Mouse (Mus musculus) G1E (cell line): ENCODE measurements around the gene Uxt. TPM values are rescaled to one million over a fixed set of nuclear protein-coding genes. Genes with fewer than 3 reads are reported as not detected.

Experiments used
- ATAC-seq: 2 replicates; pipeline ENCODE4 v1.8.0; 2016; ENCODE audit warnings: mild to moderate bottlenecking; ENCODE audit not compliant: insufficient number of reproducible peaks, poor library complexity, low FRiP score, severe bottlenecking; ENCODE audit errors: extremely low read depth
- DNase-seq: peaks from one replicate; pipeline ENCODE4 v3.0.0; 2012; ENCODE audit warnings: low spot score
- H3K27me3 ChIP-seq: 2 replicates; pipeline ENCODE4 v1.6.1; 2012; ENCODE audit warnings: mild to moderate bottlenecking, low read length, inconsistent platforms; ENCODE audit not compliant: insufficient read depth
- H3K36me3 ChIP-seq: replicated peaks from 2 replicates; pipeline ENCODE3; 2012; ENCODE audit warnings: mild to moderate bottlenecking, inconsistent platforms
- H3K4me1 ChIP-seq: 2 replicates; pipeline ENCODE4 v1.6.1; 2012; ENCODE audit warnings: low read depth, low read length, inconsistent platforms, mixed read lengths; ENCODE audit not compliant: insufficient read depth
- H3K4me3 ChIP-seq: 2 replicates; pipeline ENCODE4 v1.5.1; 2012; ENCODE audit warnings: low read depth, mild to moderate bottlenecking, inconsistent platforms, low read length, moderate library complexity, mixed read lengths
- H3K9me3 ChIP-seq: replicated peaks from 2 replicates; pipeline ENCODE4 v1.6.1; 2012; ENCODE audit warnings: inconsistent platforms
- CTCF ChIP-seq: IDR thresholded peaks from 2 replicates; pipeline ENCODE4 v1.5.1; 2012; ENCODE audit warnings: low read depth, low read length, inconsistent platforms, mixed read lengths
- GATA1 ChIP-seq: IDR thresholded peaks from 2 replicates; pipeline ENCODE4 v1.6.1; 2012; ENCODE audit warnings: borderline replicate concordance, low read length, inconsistent platforms, mixed read lengths
- GATA2 ChIP-seq: IDR thresholded peaks from 2 replicates; pipeline ENCODE4 v1.6.1; 2012; ENCODE audit warnings: low read depth, low read length, inconsistent platforms, borderline replicate concordance
- POLR2AphosphoS5 ChIP-seq: IDR thresholded peaks from 2 replicates; pipeline ENCODE4 v1.6.1; 2012; ENCODE audit warnings: low read depth, low read length, inconsistent platforms; ENCODE audit not compliant: insufficient replicate concordance
- TAL1 ChIP-seq: conservative IDR thresholded peaks from 2 replicates; pipeline ENCODE4 v1.6.1; 2012; ENCODE audit warnings: low read depth, low read length, inconsistent platforms, mixed read lengths
- polyA plus RNA-seq: library from polyadenylated mRNA; stranded (reverse); fragments of >175 nt; gene quantifications from 2 replicates; pipeline ENCODE4 v1.2.3, GENCODE M21; 2012
- total RNA-seq, 2 experiments: library from RNA; stranded (forward) in 1 of 2; stranded (reverse) in 1 of 2; fragments of 200-1000 nt in 1 of 2; fragments of >200 nt in 1 of 2; fragmentation: Nextera tagmentation in 1 of 2; gene quantifications; 2 replicates each; pipeline ENCODE4 v1.2.3; 2014 to 2017

Uxt gene
- total RNA-seq (2014; fragmentation: Nextera tagmentation) (24.0 and 27.2 TPM in 2 replicates), total RNA-seq (2017) (33.3 and 36.4 TPM in 2 replicates), polyA plus RNA-seq (8.2 and 19.0 TPM in 2 replicates)

DNA sequence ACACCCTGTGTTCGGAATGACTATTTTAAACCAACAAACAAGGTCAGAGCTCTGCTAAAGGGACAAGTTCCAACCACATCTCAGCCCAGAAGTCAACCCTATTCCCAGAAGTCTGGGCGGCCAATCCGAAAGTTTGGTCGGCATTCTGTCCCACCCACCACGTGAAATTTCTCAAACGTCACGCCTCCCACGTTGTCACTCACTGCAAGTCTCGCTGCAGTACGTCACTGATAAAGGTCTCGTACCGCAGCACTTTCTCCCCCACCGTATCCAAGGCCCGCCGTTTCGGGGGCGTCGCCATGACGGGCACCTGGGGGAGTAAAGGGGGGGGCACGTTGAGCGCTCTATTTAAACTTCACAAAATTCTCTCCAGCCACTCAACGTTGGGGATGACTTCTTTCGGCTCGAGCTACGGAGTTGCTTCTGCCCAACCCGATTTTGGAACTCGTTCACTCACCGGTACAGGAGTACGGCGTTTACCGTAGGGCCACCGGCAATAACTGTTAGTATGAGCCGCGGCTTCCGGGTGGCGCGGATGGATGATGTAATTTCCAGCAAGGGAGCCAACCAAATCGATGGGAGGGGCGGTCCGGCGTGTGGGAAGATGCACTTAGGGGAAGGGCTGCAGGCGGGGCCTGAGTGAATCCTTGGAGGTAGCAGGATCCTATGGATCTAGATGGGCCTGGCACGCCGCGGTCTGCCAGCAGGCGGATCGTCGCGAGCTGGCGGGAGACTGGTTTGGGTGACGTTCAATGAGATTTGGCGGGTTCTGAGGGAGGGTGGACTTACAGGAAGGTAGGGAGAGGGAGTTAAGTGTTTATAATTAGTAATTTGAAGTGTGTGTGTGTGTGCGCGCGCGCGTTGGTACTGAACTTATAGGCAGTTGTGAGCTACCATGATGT is at the start of gene Uxt:
Uxt (minus strand) TSS at position 541 of the 902 bp plus-strand sequence.
- no peak for TF ChIP-seq TAL1
- no peak for TF ChIP-seq GATA1
- no peak for TF ChIP-seq CTCF
- TF ChIP-seq POLR2AphosphoS5: no peak
- TF ChIP-seq GATA2: no peak
- Histone ChIP-seq H3K9me3 (no peaks in the 10 kb centered on the region), H3K27me3 (no peaks in the 10 kb centered on the region), H3K4me3 (peak within 1 kb of the TSS; percentile 70), H3K4me1 (no peaks in the 10 kb centered on the region), H3K36me3 (peaks cover 27% of the 10 kb centered on the region)
- DNase-seq: peak; percentile 76
- ATAC-seq: peak; percentile 90

DNA sequence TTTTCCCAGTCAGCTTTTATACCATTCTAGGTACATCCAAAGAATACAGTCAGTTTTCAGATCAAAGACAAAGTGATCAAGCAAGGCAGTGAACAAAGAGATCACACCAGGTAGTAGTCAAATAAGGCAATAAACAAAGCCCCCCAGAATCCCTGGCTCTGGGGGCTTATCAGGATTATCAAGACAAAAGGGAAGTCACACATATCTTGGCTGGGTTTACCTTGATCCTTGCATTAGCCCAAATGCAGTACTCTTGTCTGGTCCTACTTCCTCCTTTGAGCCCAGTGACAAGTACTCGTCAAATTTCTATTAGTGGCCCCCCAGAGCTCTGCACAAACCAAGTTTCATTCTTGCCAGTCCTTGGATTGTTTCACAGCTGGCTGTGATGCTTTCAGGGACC is 19.1 kb upstream of the Uxt start:
- DNase-seq (no peak), ATAC-seq (no peak)
- no peaks in the 10 kb centered on the region for H3K4me1 ChIP-seq
- no peaks in the 10 kb centered on the region for H3K27me3 ChIP-seq
- peaks cover 17% of the 10 kb centered on the region for H3K36me3 ChIP-seq
- no peak for TF ChIP-seq GATA1
- TF ChIP-seq POLR2AphosphoS5: no peak
- TF ChIP-seq TAL1: no peak
- no peak for TF ChIP-seq CTCF
- no peak for TF ChIP-seq GATA2
- no peak overlapping the region for H3K4me3 ChIP-seq
- no peaks in the 10 kb centered on the region for H3K9me3 ChIP-seq

DNA sequence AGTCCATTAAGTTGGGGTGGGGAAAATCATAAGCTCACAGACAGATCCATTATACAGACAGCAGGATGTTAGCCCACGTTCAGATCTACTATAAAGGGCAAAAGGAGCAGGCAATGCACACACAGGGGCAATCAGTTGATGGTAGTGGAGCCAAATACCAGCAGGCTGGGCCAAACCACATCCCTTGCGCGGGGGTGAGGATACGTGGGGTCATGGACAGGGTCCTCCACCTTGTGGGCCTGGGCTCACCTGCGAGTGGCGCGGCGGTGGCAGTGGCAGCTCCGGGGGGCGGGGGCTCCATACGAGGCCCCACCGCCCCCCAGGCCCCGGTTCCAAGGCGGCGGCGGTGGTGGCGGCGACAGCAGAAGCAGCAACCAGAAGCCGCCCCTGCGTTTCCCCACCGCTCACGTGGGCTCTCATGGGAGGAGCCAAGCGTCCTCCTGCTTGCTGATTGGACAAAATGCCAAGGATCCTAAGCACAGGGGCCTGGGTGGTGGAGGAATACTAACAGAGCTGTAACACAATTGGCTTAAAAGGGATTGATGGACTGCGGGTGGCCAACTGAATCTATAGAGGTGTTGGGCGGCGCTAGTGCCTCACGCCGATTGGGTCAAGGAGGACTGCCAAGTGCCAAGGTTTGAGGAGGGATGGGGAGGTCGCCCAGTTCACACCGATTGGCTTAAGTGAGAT is 11.5 kb downstream of the Uxt start, which contains the start of gene Elk1:
Elk1 (minus strand) TSS at position 418 of the 690 bp plus-strand sequence.
- Histone ChIP-seq H3K27me3 (no peaks in the 10 kb centered on the region), H3K36me3 (peaks cover 20% of the 10 kb centered on the region), H3K4me1 (peaks cover 13% of the 10 kb centered on the region), H3K9me3 (no peaks in the 10 kb centered on the region), H3K4me3 (peak within 1 kb of the TSS; percentile 77)
- peak; percentile 97 for ATAC-seq
- DNase-seq: peak; percentile 81
- TF ChIP-seq GATA1 (no peak), CTCF (no peak), TAL1 (no peak), GATA2 (no peak), POLR2AphosphoS5 (no peak)

DNA sequence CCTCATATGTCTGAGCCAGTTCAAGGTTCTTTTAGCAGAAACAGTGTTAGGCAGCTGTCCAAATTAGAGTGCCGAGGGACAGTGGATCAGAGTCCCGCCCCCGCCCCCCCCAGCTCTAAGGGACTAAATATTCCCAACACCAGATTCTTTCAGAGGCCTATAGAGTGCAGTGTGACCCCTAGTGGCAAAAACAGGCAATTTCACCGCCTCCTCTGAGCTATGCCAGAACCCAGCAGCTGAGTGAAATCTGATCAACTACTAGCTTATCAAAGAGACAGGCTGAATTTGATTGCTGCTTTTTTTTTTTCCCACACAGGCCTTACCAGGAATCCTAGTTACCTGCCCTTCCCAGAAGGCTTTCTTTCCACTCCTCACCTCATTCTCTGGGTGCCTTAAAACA is 15.8 kb downstream of the Uxt start:
- TF ChIP-seq GATA2 (no peak), TAL1 (no peak), GATA1 (no peak), CTCF (peak; percentile 25; the same call in 1 of the 2 replicates), POLR2AphosphoS5 (no peak)
- Histone ChIP-seq H3K36me3 (peaks cover 6% of the 10 kb centered on the region), H3K4me1 (peaks cover 12% of the 10 kb centered on the region), H3K9me3 (no peaks in the 10 kb centered on the region), H3K27me3 (no peaks in the 10 kb centered on the region), H3K4me3 (no peak overlapping the region)
- DNase-seq: peak; percentile 2
- no peak for ATAC-seq

DNA sequence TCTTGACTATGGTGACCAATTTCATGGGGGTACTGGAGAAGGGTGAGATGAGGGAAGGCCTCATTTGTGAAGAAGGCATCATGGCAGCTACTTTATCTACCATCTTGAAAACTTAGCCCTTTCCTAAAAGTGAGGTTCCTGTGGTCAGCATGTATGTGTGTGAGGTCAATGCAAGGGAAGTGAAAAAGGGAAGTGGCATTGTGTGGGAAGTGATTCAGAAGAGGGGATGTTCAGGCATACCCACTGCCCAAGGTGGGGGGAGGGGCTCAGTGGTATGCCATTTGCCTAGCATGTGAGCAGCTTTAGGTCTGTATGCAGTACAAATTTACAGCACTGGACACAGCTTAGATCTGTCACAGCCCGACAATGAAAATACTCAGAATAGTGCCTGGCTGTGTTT is 29.9 kb downstream of the Uxt start:
- TF ChIP-seq TAL1 (no peak), POLR2AphosphoS5 (no peak), GATA1 (no peak), GATA2 (no peak), CTCF (no peak)
- H3K36me3 ChIP-seq: peaks cover 55% of the 10 kb centered on the region
- no peak for DNase-seq
- no peak overlapping the region for H3K4me3 ChIP-seq
- no peaks in the 10 kb centered on the region for H3K27me3 ChIP-seq
- ATAC-seq: peak; percentile 49
- no peaks in the 10 kb centered on the region for H3K9me3 ChIP-seq
- H3K4me1 ChIP-seq: peaks cover 14% of the 10 kb centered on the region

DNA sequence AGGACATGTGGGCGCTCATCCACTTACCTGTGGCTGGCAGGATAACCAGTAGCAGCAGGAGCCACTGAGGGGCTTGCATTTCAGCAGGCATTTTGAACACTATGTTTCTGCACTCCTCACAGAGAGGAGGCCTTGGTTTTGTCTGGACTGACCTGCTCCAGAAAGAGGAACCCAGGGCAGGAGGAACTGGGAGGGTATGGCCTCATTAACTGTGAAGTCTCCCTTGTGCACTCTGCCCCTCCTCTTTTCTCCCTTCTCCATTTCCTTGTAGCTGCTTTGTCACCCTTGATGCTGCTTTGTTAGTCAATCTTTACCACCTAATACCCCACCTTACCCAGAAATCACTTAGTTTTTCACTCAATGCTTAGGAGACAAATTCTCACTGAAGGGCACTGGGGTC is 30.5 kb downstream of the Uxt start, which contains the start of gene Cfp:
Cfp (minus strand) TSS at position 192 of the 400 bp plus-strand sequence.
- TF ChIP-seq CTCF: no peak
- TF ChIP-seq TAL1: no peak
- no peak for TF ChIP-seq GATA2
- no peak for TF ChIP-seq POLR2AphosphoS5
- no peak for TF ChIP-seq GATA1
- ATAC-seq (peak; percentile 60; the same call in 1 of the 2 replicates), DNase-seq (peak; percentile 14)
- Histone ChIP-seq H3K4me1 (peaks cover 14% of the 10 kb centered on the region), H3K9me3 (no peaks in the 10 kb centered on the region), H3K36me3 (peaks cover 51% of the 10 kb centered on the region), H3K4me3 (no peak within 1 kb of the TSS), H3K27me3 (no peaks in the 10 kb centered on the region)
